Mouse (Mus musculus) liver, embryonic 16.5 days (tissue): ENCODE results near the gene Fbxo2. TPM values are rescaled to one million over a fixed set of nuclear protein-coding genes. Genes with fewer than 3 reads are reported as not detected.

ENCODE experiments used
- ATAC-seq: fragments of 200-750 bp; cut with Nextera tagmentation; 2 replicates; pipeline ENCODE4 v1.8.0; 2017; ENCODE audit warnings: low read depth, mild to moderate bottlenecking, moderate number of reproducible peaks, moderate library complexity
- H3K27ac ChIP-seq: fragments of 300-500 bp; sonication (generic); 2 replicates; pipeline ENCODE4 v1.5.1; 2014; ENCODE audit warnings: mild to moderate bottlenecking, low read length
- H3K27me3 ChIP-seq: fragments of 300-500 bp; sonication (generic); 2 replicates; pipeline ENCODE4 v1.6.1; 2014; ENCODE audit warnings: low read depth, low read length, mixed read lengths; ENCODE audit not compliant: control insufficient read depth, insufficient read depth
- H3K36me3 ChIP-seq: fragments of 300-500 bp; sonication (generic); 2 replicates; pipeline ENCODE4 v1.6.1; 2014; ENCODE audit warnings: mild to moderate bottlenecking; ENCODE audit not compliant: control insufficient read depth, insufficient read depth
- H3K4me1 ChIP-seq: fragments of 300-500 bp; sonication (generic); 2 replicates; pipeline ENCODE4 v1.6.1; 2014; ENCODE audit warnings: low read depth, low read length, mixed read lengths; ENCODE audit not compliant: control insufficient read depth
- H3K4me2 ChIP-seq: fragments of 300-500 bp; sonication (generic); 2 replicates; pipeline ENCODE4 v1.6.1; 2014; ENCODE audit warnings: low read depth, low read length, mixed read lengths
- H3K4me3 ChIP-seq: fragments of 300-500 bp; sonication (generic); 2 replicates; pipeline ENCODE4 v1.5.1; 2014; ENCODE audit warnings: low read depth, mild to moderate bottlenecking, low read length
- H3K9ac ChIP-seq: fragments of 300-500 bp; sonication (generic); 2 replicates; pipeline ENCODE4 v1.6.1; 2014; ENCODE audit warnings: low read depth, low read length
- H3K9me3 ChIP-seq: fragments of 300-500 bp; sonication (generic); replicated peaks from 2 replicates; pipeline ENCODE4 v1.6.1; 2016; ENCODE audit warnings: low read length; ENCODE audit not compliant: control insufficient read depth
- WGBS: fragments of 180-500 bp; shearing (Covaris S2); extraction: QIAGEN DNeasy Blood & Tissue Kit; methylation state at CpG from one replicate; pipeline ENCODE4 v1.1.7; 2014; ENCODE audit not compliant: insufficient replicate concordance; 5-methylcytosine and 5-hydroxymethylcytosine counted together
- microRNA-seq: library from miRNA; unstranded; fragments of <30 nt; microRNA quantifications from one replicate; pipeline ENCODE4, GENCODE M21; 2016
- polyA plus RNA-seq: library from polyadenylated mRNA; unstranded; fragments of >200 nt; fragmentation: Nextera tagmentation; extraction: Ambion mirVana; gene quantifications from 2 replicates; pipeline ENCODE4 v1.2.1, GENCODE M21; 2015

Gene Fbxo2
- polyA plus RNA-seq, 1 experiment from 2014 or later, result not detected

- H3K4me3 ChIP-seq, result no peak overlapping the region
- no peak for ATAC-seq
- peaks cover 4% of the 10 kb centered on the region; the same call in 1 of the 2 replicates for H3K27me3 ChIP-seq
- no peak overlapping the region for H3K4me2 ChIP-seq
- H3K9ac ChIP-seq, result no peak overlapping the region
- peaks cover 30% of the 10 kb centered on the region for H3K4me1 ChIP-seq
- no peaks in the 10 kb centered on the region for H3K9me3 ChIP-seq
- WGBS, result 49% methylated on average over 10 of the region's 10 CpGs
- no peaks in the 10 kb centered on the region for H3K36me3 ChIP-seq
- H3K27ac ChIP-seq, result no peak overlapping the region
These were observed 38.3 kb downstream of the Fbxo2 start for GRCm38 (mm10) chr4:148198721-148199120.

- Histone ChIP-seq H3K27ac (peak overlapping the region; percentile 95), H3K9me3 (no peaks in the 10 kb centered on the region), H3K4me1 (peaks cover 35% of the 10 kb centered on the region), H3K9ac (peak overlapping the region; percentile 38), H3K27me3 (peaks cover 3% of the 10 kb centered on the region; the same call in 1 of the 2 replicates), H3K36me3 (no peaks in the 10 kb centered on the region), H3K4me2 (peak overlapping the region; percentile 73), H3K4me3 (peak overlapping the region; percentile 46)
- ATAC-seq, result peak; percentile 54
- 37% methylated on average over 2 of the region's 2 CpGs for WGBS
These were observed 43.1 kb downstream of the Fbxo2 start for GRCm38 (mm10) chr4:148203557-148203956.

GRCm38 (mm10) chr4:148204061-148204872 is 43.8 kb downstream of the Fbxo2 start:
- H3K4me2 ChIP-seq, result peak overlapping the region; percentile 73

GRCm38 (mm10) chr4:148204873-148205232 is 44.4 kb downstream of the Fbxo2 start:
- no peak for ATAC-seq
- peak overlapping the region; percentile 95 for H3K27ac ChIP-seq
- no peaks in the 10 kb centered on the region for H3K36me3 ChIP-seq
- 57% methylated on average over 6 of the region's 6 CpGs for WGBS
- no peaks in the 10 kb centered on the region for H3K27me3 ChIP-seq
- peak overlapping the region; percentile 73 for H3K4me2 ChIP-seq
- peak overlapping the region; percentile 71 for H3K9ac ChIP-seq
- H3K4me1 ChIP-seq, result peaks cover 35% of the 10 kb centered on the region
- H3K9me3 ChIP-seq, result no peaks in the 10 kb centered on the region
- H3K4me3 ChIP-seq, result peak overlapping the region; percentile 46

More at GRCm38 (mm10) chr4:148204061-148204872, 43.8 kb downstream of the Fbxo2 start:
- H3K4me3 ChIP-seq, result peak overlapping the region; percentile 46
- H3K4me1 ChIP-seq, result peaks cover 35% of the 10 kb centered on the region
- ATAC-seq, result peak; percentile 97
- H3K9me3 ChIP-seq, result no peaks in the 10 kb centered on the region
- H3K36me3 ChIP-seq, result no peaks in the 10 kb centered on the region
- H3K9ac ChIP-seq, result peak overlapping the region; percentile 71
- no peaks in the 10 kb centered on the region; the same call in 1 of the 2 replicates for H3K27me3 ChIP-seq
- WGBS, result 25% methylated on average over 15 of the region's 15 CpGs
- H3K27ac ChIP-seq, result peak overlapping the region; percentile 95

GRCm38 (mm10) chr4:148214460-148215136 is 54.2 kb downstream of the Fbxo2 start:
- H3K4me2 ChIP-seq, result no peak overlapping the region

GRCm38 (mm10) chr4:148215264-148215900 is 55.0 kb downstream of the Fbxo2 start:
- H3K4me2 ChIP-seq, result no peak overlapping the region
- 43% methylated on average over 11 of the region's 11 CpGs for WGBS
- no peak overlapping the region for H3K9ac ChIP-seq
- no peak overlapping the region for H3K27ac ChIP-seq
- no peaks in the 10 kb centered on the region for H3K9me3 ChIP-seq
- peaks cover 26% of the 10 kb centered on the region for H3K27me3 ChIP-seq
- no peak overlapping the region for H3K4me3 ChIP-seq
- peak; percentile 58 for ATAC-seq
- H3K36me3 ChIP-seq, result no peaks in the 10 kb centered on the region
- no peaks in the 10 kb centered on the region for H3K4me1 ChIP-seq

More at GRCm38 (mm10) chr4:148214460-148215136, 54.2 kb downstream of the Fbxo2 start:
- Histone ChIP-seq H3K4me3 (no peak overlapping the region), H3K27me3 (peaks cover 18% of the 10 kb centered on the region), H3K4me1 (no peaks in the 10 kb centered on the region), H3K9me3 (no peaks in the 10 kb centered on the region), H3K9ac (no peak overlapping the region), H3K36me3 (no peaks in the 10 kb centered on the region), H3K27ac (no peak overlapping the region)
- ATAC-seq, result no peak
- WGBS, result 55% methylated on average over 5 of the region's 5 CpGs

Small RNAs within 50 kb of the gene (microRNA-seq; reads per million reads assigned to microRNA genes)
- not detected for gene Mir7022

Other genes starting within 250 kb of the Fbxo2 start
- gene Plod1, start 223.9 kb upstream of the Fbxo2 start, polyA plus RNA-seq, result 28.8 and 30.7 TPM in 2 replicates
- 4.0 and 5.8 TPM in 2 replicates for gene 2510039O18Rik, start 219.7 kb upstream of the Fbxo2 start, polyA plus RNA-seq
- not detected in 2 replicates for gene Nppb, start 174.8 kb upstream of the Fbxo2 start, polyA plus RNA-seq
- gene Nppa, start 159.9 kb upstream of the Fbxo2 start, polyA plus RNA-seq, result not detected in 2 replicates
- 1.4 and 1.8 TPM in 2 replicates for gene Clcn6, start 121.8 kb upstream of the Fbxo2 start, polyA plus RNA-seq
- 10.9 and 11.9 TPM in 2 replicates for gene Mthfr, start 121.5 kb upstream of the Fbxo2 start, polyA plus RNA-seq
- gene Agtrap, start 72.6 kb upstream of the Fbxo2 start, polyA plus RNA-seq, result 9.2 and 9.4 TPM in 2 replicates
- 12.4 and 13.9 TPM in 2 replicates for gene Mad2l2, start 30.2 kb upstream of the Fbxo2 start, polyA plus RNA-seq
- 0.04 TPM in 2 replicates for gene Draxin, start 29.9 kb upstream of the Fbxo2 start, polyA plus RNA-seq
- gene Fbxo6, start 8.5 kb upstream of the Fbxo2 start, polyA plus RNA-seq, result 10.6 and 11.4 TPM in 2 replicates
- gene Fbxo44, start 139 bp upstream of the Fbxo2 start, polyA plus RNA-seq, result 0.63 and 0.71 TPM in 2 replicates
- gene Disp3, start 127.3 kb downstream of the Fbxo2 start, polyA plus RNA-seq, result 0.17 TPM in 1 of 2 replicates, not detected in the other